Mouse (Mus musculus) liver, adult 2 months (tissue): ENCODE results near the gene Mrrf. TPM values are rescaled to one million over a fixed set of nuclear protein-coding genes. Genes with fewer than 3 reads are reported as not detected.

Source experiments
- DNase-seq: peaks from one replicate; pipeline ENCODE4 v3.0.0-alpha.2; 2011; ENCODE audit warnings: low read depth, low spot score; ENCODE audit errors: extremely low read depth
- H3K27ac ChIP-seq: fragments of 200-500 bp; replicated peaks from 2 replicates; pipeline ENCODE4 v1.5.1; 2012; ENCODE audit warnings: low read depth, mild to moderate bottlenecking, control low read depth, inconsistent platforms, low read length; ENCODE audit not compliant: insufficient read depth
- H3K27me3 ChIP-seq: fragments of 200-500 bp; 2 replicates; pipeline ENCODE4 v1.6.1; 2012; ENCODE audit warnings: mild to moderate bottlenecking, moderate library complexity, low read length, inconsistent platforms; ENCODE audit not compliant: control insufficient read depth, insufficient read depth
- H3K36me3 ChIP-seq: fragments of 200-500 bp; 2 replicates; pipeline ENCODE4 v1.6.1; 2012; ENCODE audit warnings: low read length, inconsistent platforms; ENCODE audit not compliant: control insufficient read depth, insufficient read depth
- H3K4me1 ChIP-seq: fragments of 200-500 bp; 2 replicates; pipeline ENCODE4 v1.6.1; 2011; ENCODE audit warnings: low read length; ENCODE audit not compliant: control insufficient read depth, insufficient read depth
- H3K4me3 ChIP-seq: fragments of 200-500 bp; 2 replicates; pipeline ENCODE4 v1.5.1; 2011; ENCODE audit warnings: low read depth, mild to moderate bottlenecking, control low read depth, low read length, moderate library complexity; ENCODE audit not compliant: insufficient read depth
- H3K79me2 ChIP-seq: fragments of 200-500 bp; 2 replicates; pipeline ENCODE4 v1.6.1; 2012; ENCODE audit warnings: inconsistent platforms, mild to moderate bottlenecking, low read length, moderate library complexity; ENCODE audit not compliant: control insufficient read depth, insufficient read depth
- H3K9ac ChIP-seq: fragments of 200-500 bp; 2 replicates; pipeline ENCODE4 v1.6.1; 2012; ENCODE audit warnings: low read depth, mild to moderate bottlenecking, control low read depth, inconsistent platforms, low read length
- CTCF ChIP-seq: fragments of 200-500 bp; IDR thresholded peaks from 2 replicates; pipeline ENCODE4 v1.5.1; 2011; ENCODE audit warnings: low read depth, low read length, control low read depth
- POLR2A ChIP-seq: fragments of 200-500 bp; IDR thresholded peaks from 2 replicates; pipeline ENCODE4 v1.6.1; 2011; ENCODE audit warnings: low read length, control low read depth; ENCODE audit not compliant: insufficient read depth; ENCODE audit errors: extremely low read depth
- WGBS: fragments of 180-500 bp; shearing (Covaris S2); methylation state at CpG from one replicate; pipeline ENCODE4 v1.1.7; 2018; 5-methylcytosine and 5-hydroxymethylcytosine counted together
- polyA plus RNA-seq: library from polyadenylated mRNA; depleted of rRNA; stranded (reverse); fragments of >200 nt; gene quantifications from 2 replicates; pipeline ENCODE4 v1.2.3, GENCODE M21; 2012; rRNA removed
- total RNA-seq: library from RNA; depleted of rRNA; stranded (reverse); fragments of >200 nt; gene quantifications from 2 replicates; pipeline ENCODE4 v1.2.3, GENCODE M21; 2014; rRNA removed

Mrrf gene
- total and polyA plus RNA-seq, 2 experiments, result 20.0 to 28.0 TPM

- H3K36me3 ChIP-seq, result no peaks in the 10 kb centered on the region
- H3K79me2 ChIP-seq, result no peaks in the 10 kb centered on the region
- DNase-seq, result peak; percentile 16
- H3K27me3 ChIP-seq, result no peaks in the 10 kb centered on the region; the same call in 1 of the 2 replicates
- H3K4me1 ChIP-seq, result peaks cover 8% of the 10 kb centered on the region; the same call in 1 of the 2 replicates
- no peak overlapping the region for H3K4me3 ChIP-seq
- TF ChIP-seq POLR2A (no peak), CTCF (no peak)
- WGBS, result 64% methylated on average over 7 of the region's 7 CpGs
- H3K9ac ChIP-seq, result no peak overlapping the region
- H3K27ac ChIP-seq, result 0 out of 2 replicates have a peak overlapping the region, but pooled peaks have one; percentile 37
Observed at GRCm38 (mm10) chr2:36234526-36235368, 98.6 kb downstream of the Mrrf start.

GRCm38 (mm10) chr2:36235917-36236316 lies 99.7 kb downstream of the Mrrf start:
- H3K9ac ChIP-seq, result no peak overlapping the region
- H3K4me1 ChIP-seq, result peaks cover 5% of the 10 kb centered on the region; the same call in 1 of the 2 replicates
- no peaks in the 10 kb centered on the region for H3K36me3 ChIP-seq
- no peaks in the 10 kb centered on the region for H3K27me3 ChIP-seq
- H3K79me2 ChIP-seq, result no peaks in the 10 kb centered on the region
- H3K4me3 ChIP-seq, result no peak overlapping the region
- H3K27ac ChIP-seq, result peak overlapping the region; percentile 37
- DNase-seq, result peak; percentile 21
- TF ChIP-seq POLR2A, result no peak
- no peak for TF ChIP-seq CTCF
- WGBS, result 11% methylated on average over 4 of the region's 4 CpGs

GRCm38 (mm10) chr2:36236889-36237288 lies 100.7 kb downstream of the Mrrf start:
- H3K79me2 ChIP-seq, result no peaks in the 10 kb centered on the region
- DNase-seq, result no peak
- H3K4me3 ChIP-seq, result no peak overlapping the region
- peak overlapping the region; percentile 53 for H3K27ac ChIP-seq
- TF ChIP-seq POLR2A (no peak), CTCF (no peak)
- WGBS, result 74% methylated on average over 5 of the region's 5 CpGs
- H3K36me3 ChIP-seq, result no peaks in the 10 kb centered on the region
- H3K27me3 ChIP-seq, result no peaks in the 10 kb centered on the region
- H3K9ac ChIP-seq, result no peak overlapping the region
- 0 out of 2 replicates have a peak, but pooled peaks cover 2% of the 10 kb centered on the region for H3K4me1 ChIP-seq

GRCm38 (mm10) chr2:36237557-36237956 lies 101.4 kb downstream of the Mrrf start:
- 86% methylated on average over 6 of the region's 6 CpGs for WGBS
- H3K36me3 ChIP-seq, result no peaks in the 10 kb centered on the region
- H3K79me2 ChIP-seq, result no peaks in the 10 kb centered on the region
- DNase-seq, result no peak
- 0 out of 2 replicates have a peak overlapping the region, but pooled peaks have one; percentile 13 for H3K27ac ChIP-seq
- H3K27me3 ChIP-seq, result no peaks in the 10 kb centered on the region
- TF ChIP-seq POLR2A (no peak), CTCF (no peak)
- H3K4me1 ChIP-seq, result 0 out of 2 replicates have a peak, but pooled peaks cover 2% of the 10 kb centered on the region
- H3K4me3 ChIP-seq, result no peak overlapping the region
- no peak overlapping the region for H3K9ac ChIP-seq

- H3K36me3 ChIP-seq, result no peaks in the 10 kb centered on the region
- DNase-seq, result peak; percentile 30
- H3K4me3 ChIP-seq, result no peak overlapping the region
- 79% methylated on average over 3 of the region's 3 CpGs for WGBS
- H3K79me2 ChIP-seq, result no peaks in the 10 kb centered on the region
- no peak overlapping the region for H3K27ac ChIP-seq
- H3K4me1 ChIP-seq, result peaks cover 7% of the 10 kb centered on the region
- H3K27me3 ChIP-seq, result no peaks in the 10 kb centered on the region
- H3K9ac ChIP-seq, result no peak overlapping the region
- TF ChIP-seq POLR2A (no peak), CTCF (no peak; the same call in 1 of the 2 replicates)
Observed at GRCm38 (mm10) chr2:36238467-36238866, 102.3 kb downstream of the Mrrf start.

- Histone ChIP-seq H3K79me2 (no peaks in the 10 kb centered on the region), H3K4me1 (peaks cover 9% of the 10 kb centered on the region), H3K27me3 (no peaks in the 10 kb centered on the region), H3K9ac (no peak overlapping the region), H3K4me3 (no peak overlapping the region), H3K27ac (no peak overlapping the region), H3K36me3 (no peaks in the 10 kb centered on the region)
- TF ChIP-seq POLR2A (no peak), CTCF (no peak)
- WGBS, result 86% methylated on average over 2 of the region's 2 CpGs
- DNase-seq, result no peak
Observed at GRCm38 (mm10) chr2:36238951-36239350, 102.8 kb downstream of the Mrrf start.

Other genes starting within 250 kb of the Mrrf start
- gene Ttll11, start 156.5 kb upstream of the Mrrf start, total RNA-seq, result 0.07 and 0.09 TPM in 2 replicates
- 0.15 and 0.55 TPM in 2 replicates for gene Ttll11, start 156.5 kb upstream of the Mrrf start, polyA plus RNA-seq
- gene Ndufa8, start 87.0 kb upstream of the Mrrf start, total RNA-seq, result 87.0 and 90.9 TPM in 2 replicates
- 86.2 and 96.3 TPM in 2 replicates for gene Ndufa8, start 87.0 kb upstream of the Mrrf start, polyA plus RNA-seq
- gene Morn5, start 86.9 kb upstream of the Mrrf start, total RNA-seq, result not detected in 2 replicates
- gene Morn5, start 86.9 kb upstream of the Mrrf start, polyA plus RNA-seq, result not detected in 2 replicates
- 0.37 and 0.67 TPM in 2 replicates for gene Lhx6, start 31.0 kb upstream of the Mrrf start, total RNA-seq
- gene Lhx6, start 31.0 kb upstream of the Mrrf start, polyA plus RNA-seq, result 1.7 and 3.0 TPM in 2 replicates
- 13.3 and 14.2 TPM in 2 replicates for gene Rbm18, start 384 bp downstream of the Mrrf start, total RNA-seq
- 4.8 and 5.6 TPM in 2 replicates for gene Rbm18, start 384 bp downstream of the Mrrf start, polyA plus RNA-seq
- gene Ptgs1, start 94.0 kb downstream of the Mrrf start, total RNA-seq, result 12.4 and 14.4 TPM in 2 replicates
- 7.3 and 10.9 TPM in 2 replicates for gene Ptgs1, start 94.0 kb downstream of the Mrrf start, polyA plus RNA-seq
- not detected in 2 replicates for gene Olfr338, start 237.1 kb downstream of the Mrrf start, total RNA-seq
- not detected in 2 replicates for gene Olfr338, start 237.1 kb downstream of the Mrrf start, polyA plus RNA-seq